Mouse (Mus musculus) heart, postnatal 10 days (tissue): ENCODE data around the gene Gm19668. TPM values are rescaled to one million over a fixed set of nuclear protein-coding genes. Genes with fewer than 3 reads are reported as not detected.
"Not testable (repeated sequence)": the region's sequence is repeated elsewhere in the genome, so short reads cannot be mapped to it uniquely, and the experiment has no call there.

Experiments used
- DNase-seq, 2 experiments: peaks; one replicate each; pipeline ENCODE4 v3.0.0; 2021
- intact Hi-C: fragments of 180-260 bp; cut with DNase I; formaldehyde crosslinking; loops from one replicate; pipeline ENCODE4 v1.15.1; 2025
- total RNA-seq, 2 experiments: library from RNA; stranded (reverse); gene quantifications; 2 replicates each; pipeline ENCODE4 v1.2.3; 2021

Gm19668 gene
- total RNA-seq, 2 experiments from 2014 or later: not detected

DNA sequence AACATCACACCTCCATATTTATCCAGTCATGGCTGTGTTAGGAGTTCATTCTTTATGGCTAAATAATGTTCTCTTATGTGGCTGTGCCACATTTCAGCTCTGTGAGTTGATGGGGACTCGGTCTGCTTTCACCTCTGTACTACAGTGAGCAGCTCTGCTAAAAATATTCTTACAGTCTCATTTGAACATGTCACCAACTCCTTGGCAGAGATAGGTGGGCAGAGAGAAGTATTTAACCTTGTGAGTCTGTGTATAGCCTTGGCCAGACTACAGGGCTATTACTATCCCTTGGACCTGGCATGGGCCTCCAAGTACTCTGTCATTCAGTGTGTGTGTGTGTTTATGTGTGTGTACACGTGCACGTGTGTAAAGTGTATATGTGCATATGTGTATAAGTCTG lies 26.8 kb downstream of the Gm19668 start:
- intact Hi-C loops, DNase-seq: not testable (repeated sequence)

DNA sequence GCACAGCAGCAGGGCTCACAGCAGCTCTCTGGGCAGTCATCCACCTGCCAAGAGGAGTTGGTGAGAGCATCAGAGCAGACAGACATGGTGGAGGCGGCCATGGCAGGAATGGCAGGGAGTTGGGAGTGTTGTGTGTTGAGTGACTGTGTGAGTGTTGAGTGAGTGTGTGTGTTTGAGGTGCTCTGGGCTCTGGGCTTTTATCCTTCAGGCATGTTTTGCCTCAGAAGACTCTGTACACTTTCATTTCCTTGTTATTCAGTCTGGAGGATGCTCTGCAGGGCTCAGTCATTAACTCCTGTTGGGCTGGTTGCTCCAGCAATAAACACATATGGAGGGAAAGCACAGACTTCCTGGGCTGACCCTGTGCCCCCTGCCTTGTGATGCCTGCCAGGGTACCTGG lies 27.7 kb downstream of the Gm19668 start, which contains the start of gene Gm3238:
TSS of gene Gm3238 (minus strand) at position 101 of the 400 bp plus-strand sequence.
- DNase-seq, intact Hi-C loops: not testable (repeated sequence)

GRCm38 (mm10) chr10:77769727-77770126 lies 29.2 kb downstream of the Gm19668 start:
- intact Hi-C loops: no loop called here
- DNase-seq: no peak

DNA sequence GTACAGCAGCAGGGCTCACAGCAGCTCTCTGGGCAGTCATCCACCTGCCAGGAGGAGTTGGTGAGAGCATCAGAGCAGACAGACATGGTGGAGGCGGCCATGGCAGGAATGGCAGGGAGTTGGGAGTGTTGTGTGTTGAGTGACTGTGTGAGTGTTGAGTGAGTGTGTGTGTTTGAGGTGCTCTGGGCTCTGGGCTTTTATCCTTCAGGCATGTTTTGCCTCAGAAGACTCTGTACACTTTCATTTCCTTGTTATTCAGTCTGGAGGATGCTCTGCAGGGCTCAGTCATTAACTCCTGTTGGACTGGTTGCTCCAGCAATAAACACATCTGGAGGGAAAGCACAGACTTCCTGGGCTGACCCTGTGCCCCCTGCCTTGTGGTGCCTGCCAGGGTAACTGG lies 39.4 kb downstream of the Gm19668 start, which contains the start of gene Gm3233:
TSS of gene Gm3233 (minus strand) at position 101 of the 400 bp plus-strand sequence.
- intact Hi-C loops, DNase-seq: not testable (repeated sequence)

- intact Hi-C loops: no loop called here
- no peak for DNase-seq
Measured at GRCm38 (mm10) chr10:77753448-77753847, 45.5 kb downstream of the Gm19668 start.

GRCm38 (mm10) chr10:77752312-77752711 lies 46.6 kb downstream of the Gm19668 start:
- intact Hi-C loops, DNase-seq: not testable (repeated sequence)

- DNase-seq, intact Hi-C loops: not testable (repeated sequence)
Measured at GRCm38 (mm10) chr10:77751254-77751653, 47.7 kb downstream of the Gm19668 start, which contains the start of gene Gm9736. Gene Gm9736 (minus strand): TSS chr10:77751354.

- intact Hi-C loops: not testable (repeated sequence)
Measured at GRCm38 (mm10) chr10:77750686-77751085, 48.2 kb downstream of the Gm19668 start.

More at GRCm38 (mm10) chr10:77750686-77751085, 48.2 kb downstream of the Gm19668 start:
- not testable (repeated sequence) for DNase-seq

Other genes with a start within 250 kb of the Gm19668 start
- 100 to 1,000 TPM; 134 to 148 TPM for gene Pttg1ip, start 217.4 kb downstream of the Gm19668 start, total RNA-seq
- 10 to 100 TPM; 68.3 to 79.2 TPM for gene Sumo3, start 193.0 kb downstream of the Gm19668 start, total RNA-seq
- gene Gm49325, start 192.9 kb downstream of the Gm19668 start, total RNA-seq: 10 to 100 TPM; 12.2 to 13.5 TPM
- gene Ube2g2, start 176.9 kb downstream of the Gm19668 start, total RNA-seq: 10 to 100 TPM; 57.7 to 68.8 TPM
- not detected for gene Tspear, start 112.6 kb downstream of the Gm19668 start, total RNA-seq
- gene Gm19402, start 108.4 kb downstream of the Gm19668 start, total RNA-seq: not detected
- gene Gm9508, start 101.9 kb downstream of the Gm19668 start, total RNA-seq: not detected
- not detected for gene Gm10272, start 92.5 kb downstream of the Gm19668 start, total RNA-seq
- not detected for gene Gm10024, start 87.7 kb downstream of the Gm19668 start, total RNA-seq
- gene Gm10142, start 83.3 kb downstream of the Gm19668 start, total RNA-seq: not detected
- gene Krtap12-1, start 78.5 kb downstream of the Gm19668 start, total RNA-seq: not detected
- not detected for gene Gm10100, start 72.6 kb downstream of the Gm19668 start, total RNA-seq
- gene Gm18596, start 56.5 kb downstream of the Gm19668 start, total RNA-seq: not detected
- gene Gm9736, start 47.8 kb downstream of the Gm19668 start, total RNA-seq: not detected
- not detected for gene Gm3233, start 39.5 kb downstream of the Gm19668 start, total RNA-seq
- gene Gm3238, start 27.8 kb downstream of the Gm19668 start, total RNA-seq: not detected
- gene Gm7138, start 22.2 kb downstream of the Gm19668 start, total RNA-seq: not detected
- not detected for gene Gm3250, start 16.6 kb downstream of the Gm19668 start, total RNA-seq
- gene Gm7137, start 10.9 kb downstream of the Gm19668 start, total RNA-seq: not detected
- gene Gm9639, start 4.1 kb downstream of the Gm19668 start, total RNA-seq: not detected
- gene Gm9507, start 12.7 kb upstream of the Gm19668 start, total RNA-seq: not detected
- not detected for gene Gm2696, start 15.5 kb upstream of the Gm19668 start, total RNA-seq
- not detected for gene Krtap10-4, start 28.0 kb upstream of the Gm19668 start, total RNA-seq
- not detected for gene Krtap10-10, start 36.8 kb upstream of the Gm19668 start, total RNA-seq
- not detected for gene Gm36176, start 47.7 kb upstream of the Gm19668 start, total RNA-seq
- gene Gm10318, start 53.7 kb upstream of the Gm19668 start, total RNA-seq: not detected
- gene Gm3285, start 62.8 kb upstream of the Gm19668 start, total RNA-seq: not detected
- gene Lrrc3, start 103.4 kb upstream of the Gm19668 start, total RNA-seq: 1 to 10 TPM; 1.3 to 1.9 TPM
- under 1 TPM; 0.14 to 0.40 TPM for gene Trpm2, start 171.4 kb upstream of the Gm19668 start, total RNA-seq
- 1 to 10 TPM; 7.9 to 9.3 TPM for gene 1810043G02Rik, start 179.4 kb upstream of the Gm19668 start, total RNA-seq
- gene Pfkl, start 210.9 kb upstream of the Gm19668 start, total RNA-seq: 100 to 1,000 TPM; 108 to 119 TPM
- not detected for gene Dnmt3l, start 242.8 kb upstream of the Gm19668 start, total RNA-seq
- gene Aire, start 244.5 kb upstream of the Gm19668 start, total RNA-seq: not detected